Mouse (Mus musculus): ENCODE results near the gene Umps. TPM values are rescaled to one million over a fixed set of nuclear protein-coding genes. Genes with fewer than 3 reads are reported as not detected.
A peak's percentile ranks its signal among the peaks of the same experiment; 100 is the strongest.

The Umps gene
- total RNA-seq, 1 experiment from 2014 or later, result 102 TPM

- ATAC-seq (replicated peaks; ENCODE audit: low read depth, poor library complexity, severe bottlenecking), result no peak
These were observed 830 bp downstream of the Umps start for GRCm38 (mm10) chr16:33965878-33966537.

- no peak for ATAC-seq (replicated peaks; ENCODE audit: low read depth, poor library complexity, severe bottlenecking)
These were observed 3.3 kb downstream of the Umps start for GRCm38 (mm10) chr16:33963509-33963908.

- ATAC-seq (replicated peaks; ENCODE audit: low read depth, poor library complexity, severe bottlenecking), result peak; percentile 55
These were observed 12.0 kb downstream of the Umps start for GRCm38 (mm10) chr16:33954793-33955192.

GRCm38 (mm10) chr16:33953008-33953407 lies 13.8 kb downstream of the Umps start:
- ATAC-seq (replicated peaks; ENCODE audit: low read depth, poor library complexity, severe bottlenecking), result no peak

GRCm38 (mm10) chr16:33950830-33951229 lies 16.0 kb downstream of the Umps start:
- peak; percentile 82 for ATAC-seq (replicated peaks; ENCODE audit: low read depth, poor library complexity, severe bottlenecking)

- ATAC-seq (replicated peaks; ENCODE audit: low read depth, poor library complexity, severe bottlenecking), result no peak
These were observed 16.5 kb downstream of the Umps start for GRCm38 (mm10) chr16:33950386-33950785.

- no peak for ATAC-seq (replicated peaks; ENCODE audit: low read depth, poor library complexity, severe bottlenecking)
These were observed 18.9 kb downstream of the Umps start for GRCm38 (mm10) chr16:33947664-33948571.

GRCm38 (mm10) chr16:33946021-33946420 lies 20.8 kb downstream of the Umps start:
- ATAC-seq (replicated peaks; ENCODE audit: low read depth, poor library complexity, severe bottlenecking), result no peak

GRCm38 (mm10) chr16:33944772-33945171 lies 22.1 kb downstream of the Umps start:
- no peak for ATAC-seq (replicated peaks; ENCODE audit: low read depth, poor library complexity, severe bottlenecking)

- no peak for ATAC-seq (replicated peaks; ENCODE audit: low read depth, poor library complexity, severe bottlenecking)
These were observed 22.7 kb downstream of the Umps start for GRCm38 (mm10) chr16:33944126-33944525.

GRCm38 (mm10) chr16:33943388-33943787 lies 23.4 kb downstream of the Umps start:
- ATAC-seq (replicated peaks; ENCODE audit: low read depth, poor library complexity, severe bottlenecking), result no peak

- ATAC-seq (replicated peaks; ENCODE audit: low read depth, poor library complexity, severe bottlenecking), result no peak
These were observed 24.5 kb downstream of the Umps start for GRCm38 (mm10) chr16:33942341-33942740.

GRCm38 (mm10) chr16:33941271-33941781 lies 25.5 kb downstream of the Umps start:
- peak; percentile 48 for ATAC-seq (replicated peaks; ENCODE audit: low read depth, poor library complexity, severe bottlenecking)

- no peak for ATAC-seq (replicated peaks; ENCODE audit: low read depth, poor library complexity, severe bottlenecking)
These were observed 26.7 kb downstream of the Umps start for GRCm38 (mm10) chr16:33940095-33940494.

- ATAC-seq (replicated peaks; ENCODE audit: low read depth, poor library complexity, severe bottlenecking), result no peak
These were observed 27.2 kb downstream of the Umps start for GRCm38 (mm10) chr16:33939636-33940035.

GRCm38 (mm10) chr16:33939133-33939531 lies 27.7 kb downstream of the Umps start:
- ATAC-seq (replicated peaks; ENCODE audit: low read depth, poor library complexity, severe bottlenecking), result no peak

- ATAC-seq (replicated peaks; ENCODE audit: low read depth, poor library complexity, severe bottlenecking), result no peak
These were observed 28.3 kb downstream of the Umps start for GRCm38 (mm10) chr16:33938311-33939132.

GRCm38 (mm10) chr16:33937567-33937966 lies 29.3 kb downstream of the Umps start:
- ATAC-seq (replicated peaks; ENCODE audit: low read depth, poor library complexity, severe bottlenecking), result peak; percentile 79

- peak; percentile 33; the same call in 1 of the 2 replicates for ATAC-seq (replicated peaks; ENCODE audit: low read depth, poor library complexity, severe bottlenecking)
These were observed 30.0 kb downstream of the Umps start for GRCm38 (mm10) chr16:33936885-33937284.

- ATAC-seq (replicated peaks; ENCODE audit: low read depth, poor library complexity, severe bottlenecking), result no peak
These were observed 31.4 kb downstream of the Umps start for GRCm38 (mm10) chr16:33935407-33935785.
